Mouse (Mus musculus): ENCODE data around the gene Borcs6.

Borcs6 gene

DNA sequence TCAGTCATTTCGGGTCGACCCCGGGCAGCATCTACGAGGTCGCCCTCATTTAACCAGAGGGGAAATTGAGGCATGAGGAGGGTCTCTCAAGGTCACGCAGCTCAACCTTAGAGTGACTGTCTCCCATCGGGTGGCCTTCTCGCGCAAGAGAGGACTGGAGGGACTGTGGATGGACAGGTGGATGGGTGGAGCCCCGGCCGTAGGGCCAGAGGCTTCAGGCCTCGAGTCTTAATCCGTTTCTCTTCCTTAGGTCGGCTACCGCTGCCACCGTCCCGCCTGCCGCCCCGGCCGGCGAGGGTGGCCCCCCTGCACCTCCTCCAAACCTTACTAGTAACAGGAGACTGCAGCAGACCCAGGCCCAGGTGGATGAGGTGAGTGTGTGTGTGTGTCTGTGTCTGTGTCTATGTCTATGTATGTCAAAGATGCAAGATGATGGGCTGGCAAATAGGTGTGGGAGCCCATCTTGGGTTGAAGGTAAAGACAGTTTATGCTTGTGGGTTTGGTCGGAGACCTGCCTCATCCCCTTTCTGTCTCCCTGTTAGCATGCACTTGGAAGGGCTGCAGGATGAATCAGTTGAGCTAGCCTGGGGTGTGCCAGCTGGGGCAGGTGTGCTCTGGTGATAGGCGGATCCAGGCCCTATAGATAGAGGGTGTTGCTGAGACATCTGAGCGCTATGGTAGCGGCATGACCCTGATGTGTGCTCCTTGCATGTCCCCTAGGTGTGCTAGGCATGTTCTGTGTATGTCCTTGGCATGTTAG, 29.5 kb downstream of the Borcs6 start:
- DNase-seq (ENCODE audit: low spot score in 2 of 2) = no peak

- no peak for DNase-seq (ENCODE audit: low spot score in 2 of 2)
Measured at GRCm38 (mm10) chr11:69089616-69090290, 30.2 kb downstream of the Borcs6 start.

DNA sequence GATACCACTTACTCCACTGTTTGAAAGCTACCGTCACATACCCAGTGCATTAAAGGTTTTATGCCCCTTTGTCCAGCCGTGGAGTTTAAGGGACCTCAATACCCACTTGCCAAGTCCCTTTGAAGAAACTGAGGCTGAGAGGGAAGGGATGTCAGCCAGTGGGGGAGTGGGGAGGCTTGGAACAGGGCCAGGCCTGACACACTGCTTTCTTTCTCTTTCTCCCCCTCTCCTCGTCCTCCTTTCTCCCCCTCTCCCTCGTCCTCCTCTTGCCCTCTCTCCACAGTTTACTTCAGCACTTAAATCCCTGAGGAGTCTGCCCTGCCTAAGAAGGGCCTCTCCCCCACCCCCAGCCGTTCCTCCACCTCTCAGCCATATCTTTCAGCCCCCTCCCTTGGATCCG, 30.9 kb downstream of the Borcs6 start:
- DNase-seq (ENCODE audit: low spot score in 2 of 2) = no peak

- DNase-seq (ENCODE audit: low spot score in 2 of 2) = no peak
Measured at GRCm38 (mm10) chr11:69091566-69092385, 32.3 kb downstream of the Borcs6 start.

DNA sequence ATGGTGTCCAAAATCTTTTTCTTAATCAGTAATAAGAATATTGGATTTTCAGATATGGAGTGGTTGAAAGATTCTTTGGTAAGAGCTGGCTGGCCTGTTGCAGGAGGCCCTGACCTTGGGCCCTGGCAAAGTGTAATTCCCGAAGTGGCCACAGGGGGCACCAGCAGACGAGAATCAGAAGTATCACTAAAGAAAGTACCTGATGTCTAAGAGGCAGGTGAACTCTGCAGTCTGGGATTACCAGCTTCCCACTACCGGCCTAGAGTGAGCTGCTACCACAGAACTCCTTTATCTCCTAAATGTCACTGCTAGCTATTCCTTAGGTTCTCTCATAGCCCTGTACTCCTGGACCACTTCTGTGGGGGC, 32.9 kb downstream of the Borcs6 start:
- peak; percentile 85 to 87 for DNase-seq (ENCODE audit: low spot score in 2 of 2)

- no peak for DNase-seq (ENCODE audit: low spot score in 2 of 2)
Measured at GRCm38 (mm10) chr11:69092871-69093270, 33.4 kb downstream of the Borcs6 start.

DNA sequence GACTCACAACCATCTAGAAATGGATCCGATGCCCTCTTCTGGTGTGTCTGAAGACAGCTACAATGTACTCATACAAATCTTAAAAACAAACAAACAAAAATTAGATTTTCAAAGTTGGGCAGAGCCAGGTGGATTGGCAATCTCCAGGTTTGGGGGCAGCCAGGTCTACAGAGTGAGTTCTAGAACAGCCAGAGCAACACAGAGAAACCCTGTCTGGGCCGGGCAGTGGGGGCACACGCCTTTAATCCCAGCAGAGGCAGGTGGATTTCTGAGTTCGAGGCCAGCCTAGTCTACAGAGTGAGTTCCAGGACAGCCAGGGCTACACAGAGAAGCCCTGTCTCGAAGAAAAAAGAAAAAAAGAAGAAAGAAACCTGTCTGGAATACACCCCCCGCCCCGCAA, 34.3 kb downstream of the Borcs6 start:
- DNase-seq (ENCODE audit: low spot score in 2 of 2) = peak in 1 of 2 experiments; percentile 3

DNA sequence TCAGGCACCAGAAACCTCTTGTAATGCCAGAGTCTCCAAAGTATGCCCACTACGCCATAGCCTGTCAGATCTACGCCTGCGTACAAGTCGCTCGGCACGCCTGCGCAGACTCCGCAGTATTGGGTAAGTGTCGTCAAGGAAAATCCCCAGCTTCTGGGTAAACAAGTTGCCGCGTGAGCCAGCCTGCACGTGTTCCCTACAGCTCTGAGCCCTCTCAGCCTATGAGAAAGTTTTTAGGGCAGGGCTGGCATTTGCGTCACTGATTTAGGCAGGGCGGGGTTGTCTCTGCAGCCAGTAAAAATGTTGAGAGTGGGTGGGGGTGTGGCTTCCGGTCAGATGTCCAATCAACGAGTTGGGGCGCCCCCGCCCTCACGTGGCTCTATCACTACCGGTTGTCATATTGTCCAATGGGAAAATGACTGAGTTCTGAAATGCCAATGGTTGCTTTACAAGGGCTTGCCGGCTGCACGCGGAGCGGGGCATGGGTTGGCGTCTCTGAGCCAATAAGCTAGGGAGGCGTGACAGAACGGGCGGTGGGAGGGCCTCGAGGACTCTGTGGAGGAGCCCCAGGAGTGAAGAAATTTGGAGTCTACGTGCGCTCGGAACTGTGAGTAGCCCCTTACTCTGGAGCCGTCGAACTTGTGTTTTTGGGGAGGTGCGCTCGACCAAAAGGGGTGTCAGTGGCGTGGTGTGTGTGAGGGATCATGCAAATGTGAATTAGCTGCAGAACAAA, 35.3 kb downstream of the Borcs6 start, which contains the start of gene Per1:
TSS of gene Per1 (plus strand) at position 521 of the 733 bp plus-strand sequence.
- peak; percentile 100 for DNase-seq (ENCODE audit: low spot score in 2 of 2)

DNA sequence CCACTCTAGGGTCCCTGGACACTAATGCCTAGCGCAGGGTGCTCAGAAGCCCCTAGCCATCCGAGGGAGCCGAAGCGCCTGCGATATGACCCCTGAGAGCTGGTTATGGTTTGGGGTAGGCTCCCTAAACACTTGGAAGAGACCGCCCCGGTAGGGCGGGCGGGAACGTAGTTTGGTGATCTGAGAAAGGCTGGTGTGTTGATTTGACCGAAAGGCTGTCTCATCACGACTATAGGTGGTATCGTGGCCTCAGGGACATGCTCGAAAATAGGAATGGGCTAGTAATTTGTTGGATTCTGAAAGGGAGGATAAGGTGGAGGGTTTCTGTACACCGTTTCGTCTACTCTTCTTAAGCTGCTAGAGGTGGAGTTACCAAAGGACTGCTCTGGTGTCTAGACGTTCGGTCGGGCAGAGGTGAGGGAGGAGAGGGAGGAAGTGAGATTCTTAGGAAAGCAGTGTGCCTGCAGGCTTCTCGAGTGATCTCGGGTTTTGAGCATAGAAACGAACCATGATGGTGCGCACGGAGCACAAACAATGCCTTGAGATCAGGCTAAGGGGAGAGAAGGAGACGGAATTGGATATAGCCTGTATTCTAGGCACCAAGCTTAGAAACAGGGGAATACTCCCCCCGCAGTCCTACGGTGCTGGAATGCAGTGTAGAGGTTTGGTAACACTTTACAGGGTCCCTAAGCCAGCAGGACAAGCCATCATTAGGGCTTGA, 36.2 kb downstream of the Borcs6 start:
- peak in 1 of 2 experiments; percentile 41 for DNase-seq (ENCODE audit: low spot score in 2 of 2)

- no peak for DNase-seq (ENCODE audit: low spot score in 2 of 2)
Measured at GRCm38 (mm10) chr11:69096360-69096986, 37.0 kb downstream of the Borcs6 start.

- peak; percentile 97 to 99 for DNase-seq (ENCODE audit: low spot score in 2 of 2)
Measured at GRCm38 (mm10) chr11:69096987-69097900, 37.7 kb downstream of the Borcs6 start.

DNA sequence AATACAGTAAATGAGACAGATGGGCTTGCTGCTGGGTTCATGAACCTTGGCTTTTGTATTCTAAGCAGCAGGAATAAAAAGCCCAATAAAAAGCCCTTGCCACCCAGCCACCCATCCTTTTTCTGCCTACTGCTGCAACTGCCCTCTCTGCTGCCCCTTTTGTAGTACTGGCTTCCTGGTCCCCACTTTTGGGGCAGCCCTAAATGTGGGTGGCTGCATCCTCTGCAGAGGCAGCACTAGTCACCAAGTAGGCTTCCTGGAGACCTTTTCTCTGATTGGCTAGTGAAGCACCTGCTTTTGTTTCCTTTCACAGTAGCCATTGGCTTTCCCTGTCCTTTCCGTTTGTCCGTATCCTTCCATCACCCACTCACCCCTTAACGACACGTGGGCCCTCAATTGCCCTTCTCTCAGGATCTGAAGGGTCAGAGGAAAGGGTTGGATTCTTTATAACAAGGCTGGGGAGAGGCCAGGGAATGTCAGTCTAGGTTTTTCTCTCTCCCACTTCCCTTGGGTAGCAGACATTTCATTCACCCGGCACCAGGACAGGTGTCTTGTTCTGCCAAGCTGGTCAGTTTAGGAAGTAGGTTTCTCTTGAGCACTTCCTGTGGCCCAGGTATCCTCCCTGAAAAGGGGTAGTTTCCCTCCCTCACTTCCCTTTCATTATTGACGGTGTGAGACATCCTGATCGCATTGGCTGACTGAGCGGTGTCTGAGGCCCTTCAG, 38.7 kb downstream of the Borcs6 start:
- no peak for DNase-seq (ENCODE audit: low spot score in 2 of 2)

- peak; percentile 97 to 98 for DNase-seq (ENCODE audit: low spot score in 2 of 2)
Measured at GRCm38 (mm10) chr11:69098762-69099091, 39.2 kb downstream of the Borcs6 start.

DNA sequence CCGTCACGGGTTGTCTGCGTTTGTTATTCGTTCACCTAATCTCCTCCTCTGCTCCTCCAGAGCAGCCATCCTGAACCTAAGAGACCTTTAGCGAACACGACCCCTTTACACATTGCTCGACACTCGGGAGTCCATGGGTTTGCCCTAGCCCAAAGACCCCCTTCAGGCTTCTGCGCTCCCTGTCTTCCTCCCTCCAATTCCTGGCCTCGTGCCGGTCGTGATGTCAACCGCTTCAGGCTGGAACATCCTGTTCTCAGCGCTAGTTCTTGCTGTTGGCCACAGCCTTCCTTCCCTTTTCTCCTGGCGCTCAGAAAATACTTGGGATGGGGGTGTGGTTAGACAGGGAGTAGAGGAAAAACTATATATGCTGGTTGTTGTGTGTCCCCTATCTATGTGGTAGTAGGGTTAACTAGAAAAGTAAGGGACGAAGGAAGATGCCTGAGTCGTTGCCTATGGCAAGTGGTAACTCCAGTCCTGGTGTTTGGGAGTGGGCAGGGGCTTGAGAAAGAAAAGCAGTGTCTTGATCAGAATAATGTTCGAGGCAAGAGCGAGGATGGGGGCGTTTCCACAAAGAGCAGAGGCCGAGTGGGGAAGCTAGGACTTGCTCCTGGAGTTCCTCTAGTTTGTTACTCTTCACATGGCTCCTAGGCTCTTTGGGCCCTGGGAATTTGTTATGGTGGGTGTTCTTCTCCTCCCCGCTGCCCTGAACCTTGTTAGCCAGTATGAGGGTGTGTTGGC, 39.8 kb downstream of the Borcs6 start:
- peak in 1 of 2 experiments; percentile 53 for DNase-seq (ENCODE audit: low spot score in 2 of 2)

DNA sequence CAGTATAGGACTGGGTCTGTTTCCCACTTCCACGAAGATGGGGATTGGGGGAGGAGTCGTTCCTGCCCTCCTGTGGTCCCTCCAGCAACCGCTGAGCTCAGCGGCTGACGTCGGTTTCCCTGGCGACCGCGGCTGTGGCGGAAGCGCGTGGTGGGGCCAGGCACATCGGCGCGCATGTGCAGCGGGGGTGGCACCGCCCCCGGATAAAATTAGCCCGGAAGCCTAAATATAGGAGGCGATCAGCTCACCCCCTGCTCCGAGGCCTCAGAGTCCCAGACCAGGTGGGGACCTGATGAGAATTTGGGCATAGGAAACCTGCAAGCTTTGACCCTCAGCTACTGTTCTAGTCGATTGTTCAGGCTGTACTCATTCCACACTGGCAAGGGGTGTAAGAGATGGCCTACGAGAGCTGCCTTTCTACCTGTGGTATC, 40.4 kb downstream of the Borcs6 start:
- DNase-seq (ENCODE audit: low spot score in 2 of 2) = peak; percentile 93 to 95

GRCm38 (mm10) chr11:69100639-69101360, 41.3 kb downstream of the Borcs6 start:
- no peak for DNase-seq (ENCODE audit: low spot score in 2 of 2)

DNA sequence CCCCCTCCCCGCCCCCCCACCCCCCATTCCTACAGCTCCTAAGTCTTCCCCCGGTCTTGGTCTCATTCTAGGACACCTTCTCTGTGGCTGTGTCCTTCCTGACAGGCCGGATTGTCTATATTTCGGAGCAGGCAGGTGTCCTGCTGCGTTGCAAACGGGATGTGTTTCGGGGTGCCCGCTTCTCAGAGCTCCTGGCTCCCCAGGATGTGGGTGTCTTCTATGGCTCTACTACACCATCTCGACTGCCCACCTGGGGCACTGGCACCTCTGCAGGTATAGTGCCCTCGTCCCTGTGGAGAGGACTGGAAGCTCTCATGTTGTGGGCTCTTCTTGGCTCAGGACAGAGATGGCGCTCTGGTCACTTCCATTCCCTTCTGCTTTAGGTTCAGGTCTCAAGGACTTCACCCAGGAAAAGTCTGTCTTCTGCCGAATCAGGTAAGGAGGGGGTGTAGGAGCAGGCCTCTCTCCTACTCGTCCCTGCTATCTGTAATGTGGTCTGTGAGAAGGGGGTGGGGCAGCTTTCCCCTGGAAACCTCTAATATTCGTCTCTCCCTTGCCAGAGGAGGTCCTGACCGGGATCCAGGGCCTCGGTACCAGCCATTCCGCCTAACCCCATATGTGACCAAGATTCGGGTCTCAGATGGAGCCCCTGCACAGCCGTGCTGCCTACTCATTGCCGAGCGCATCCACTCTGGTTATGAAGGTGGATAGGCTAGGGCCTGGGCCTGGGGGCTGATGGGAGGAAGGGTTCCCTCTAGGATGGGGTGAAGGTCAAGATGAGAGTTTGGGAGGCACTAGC, 42.3 kb downstream of the Borcs6 start:
- peak in 1 of 2 experiments; percentile 3 for DNase-seq (ENCODE audit: low spot score in 2 of 2)

Data from frontal cortex, postnatal 36 days (tissue).